Mouse (Mus musculus) heart, embryonic 14.5 days (tissue): ENCODE results near the gene Odc1. TPM values are rescaled to one million over a fixed set of nuclear protein-coding genes. Genes with fewer than 3 reads are reported as not detected.

Experiments used
- ATAC-seq: fragments of 200-750 bp; cut with Nextera tagmentation; 2 replicates; pipeline ENCODE4 v1.8.0; 2017; ENCODE audit warnings: low read depth, moderate TSS enrichment; ENCODE audit not compliant: insufficient number of reproducible peaks, insufficient read depth, low FRiP score
- H3K27ac ChIP-seq, 2 experiments: fragments of 200-500 bp in 1 of 2; fragments of 300-500 bp in 1 of 2; sonication (generic) in 1 of 2; replicated peaks in 1 of 2; 2 replicates each; pipeline ENCODE4 v1.5.1; 2012 to 2014; ENCODE audit warnings: low read depth in 2 of 2, low read length in 2 of 2, control low read depth in 1 of 2, mild to moderate bottlenecking in 1 of 2, mixed read lengths in 1 of 2; ENCODE audit not compliant: control insufficient read depth in 1 of 2, insufficient read depth in 1 of 2
- H3K27me3 ChIP-seq: fragments of 300-500 bp; sonication (generic); 2 replicates; pipeline ENCODE4 v1.6.1; 2014; ENCODE audit warnings: mild to moderate bottlenecking, low read length, control low read depth; ENCODE audit not compliant: control insufficient read depth, insufficient read depth
- H3K36me3 ChIP-seq: fragments of 300-500 bp; sonication (generic); 2 replicates; pipeline ENCODE4 v1.6.1; 2014; ENCODE audit warnings: mild to moderate bottlenecking, control low read depth, low read length, mixed read lengths; ENCODE audit not compliant: control insufficient read depth, insufficient read depth
- H3K4me1 ChIP-seq, 2 experiments: fragments of 200-500 bp in 1 of 2; fragments of 300-500 bp in 1 of 2; sonication (generic) in 1 of 2; 2 replicates each; pipeline ENCODE4 v1.6.1; 2012 to 2014; ENCODE audit warnings: low read length in 2 of 2, control low read depth in 1 of 2, mixed read lengths in 1 of 2; ENCODE audit not compliant: control insufficient read depth in 2 of 2, insufficient read depth in 2 of 2
- H3K4me2 ChIP-seq: fragments of 300-500 bp; sonication (generic); 2 replicates; pipeline ENCODE4 v1.6.1; 2014; ENCODE audit warnings: mild to moderate bottlenecking, low read length
- H3K4me3 ChIP-seq, 2 experiments: fragments of 200-500 bp in 1 of 2; fragments of 300-500 bp in 1 of 2; sonication (generic) in 1 of 2; 2 replicates each; pipeline ENCODE4 v1.5.1; 2012 to 2014; ENCODE audit warnings: low read length in 2 of 2, mild to moderate bottlenecking in 2 of 2, control low read depth in 1 of 2, low read depth in 1 of 2, moderate library complexity in 1 of 2; ENCODE audit not compliant: control insufficient read depth in 1 of 2, insufficient read depth in 1 of 2
- H3K9ac ChIP-seq: fragments of 300-500 bp; sonication (generic); 2 replicates; pipeline ENCODE4 v1.6.1; 2014; ENCODE audit warnings: mild to moderate bottlenecking, low read length
- H3K9me3 ChIP-seq: fragments of 300-500 bp; sonication (generic); 2 replicates; pipeline ENCODE4 v1.6.1; 2016; ENCODE audit warnings: low read length, control low read depth; ENCODE audit not compliant: control insufficient read depth
- WGBS: fragments of 180-500 bp; shearing (Covaris S2); extraction: QIAGEN DNeasy Blood & Tissue Kit; methylation state at CpG from one replicate; pipeline ENCODE4 v1.1.7; 2014; 5-methylcytosine and 5-hydroxymethylcytosine counted together
- polyA plus RNA-seq: library from polyadenylated mRNA; unstranded; fragments of >200 nt; fragmentation: Nextera tagmentation; extraction: Ambion mirVana; gene quantifications from 2 replicates; pipeline ENCODE4 v1.2.1, GENCODE M21; 2014

The Odc1 gene
- polyA plus RNA-seq, 1 experiment from 2014 or later: 122 TPM

GRCm38 (mm10) chr12:17575156-17575910 lies 30.7 kb downstream of the Odc1 start:
- H3K4me1 ChIP-seq: peaks cover 2 to 8% of the 10 kb centered on the region in 2 experiments; a peak in 3 of 4 replicates
- H3K4me3 ChIP-seq: no peak overlapping the region
- no peak for ATAC-seq
- H3K36me3 ChIP-seq: no peaks in the 10 kb centered on the region
- no peaks in the 10 kb centered on the region for H3K27me3 ChIP-seq
- no peak overlapping the region for H3K9ac ChIP-seq
- no peak overlapping the region for H3K4me2 ChIP-seq
- H3K9me3 ChIP-seq: no peaks in the 10 kb centered on the region
- no peak overlapping the region for H3K27ac ChIP-seq
- WGBS: 52% methylated on average over 5 of the region's 5 CpGs

- H3K27ac ChIP-seq: no peak overlapping the region
- no peak for ATAC-seq
- 14% methylated on average over 6 of the region's 6 CpGs for WGBS
Observed at GRCm38 (mm10) chr12:17576041-17576440, 31.4 kb downstream of the Odc1 start.

GRCm38 (mm10) chr12:17578601-17579000 lies 34.0 kb downstream of the Odc1 start:
- ATAC-seq: no peak
- H3K4me3 ChIP-seq: no peak overlapping the region
- no peak overlapping the region for H3K9ac ChIP-seq
- no peak overlapping the region for H3K27ac ChIP-seq
- no peak overlapping the region for H3K4me2 ChIP-seq
- no peaks in the 10 kb centered on the region for H3K36me3 ChIP-seq
- 29% methylated on average over 4 of the region's 4 CpGs for WGBS
- no peaks in the 10 kb centered on the region for H3K9me3 ChIP-seq
- H3K27me3 ChIP-seq: no peaks in the 10 kb centered on the region
- H3K4me1 ChIP-seq: peaks cover 2 to 8% of the 10 kb centered on the region in 2 experiments; a peak in 3 of 4 replicates

More at GRCm38 (mm10) chr12:17576041-17576440, 31.4 kb downstream of the Odc1 start:
- H3K9me3 ChIP-seq: no peaks in the 10 kb centered on the region
- H3K36me3 ChIP-seq: no peaks in the 10 kb centered on the region
- H3K4me3 ChIP-seq: no peak overlapping the region
- H3K27me3 ChIP-seq: no peaks in the 10 kb centered on the region
- H3K9ac ChIP-seq: no peak overlapping the region; the same call in 1 of the 2 replicates
- peaks cover 2 to 8% of the 10 kb centered on the region in 2 experiments; a peak in 3 of 4 replicates for H3K4me1 ChIP-seq
- H3K4me2 ChIP-seq: 0 out of 2 replicates have a peak overlapping the region, but pooled peaks have one; percentile 3

DNA sequence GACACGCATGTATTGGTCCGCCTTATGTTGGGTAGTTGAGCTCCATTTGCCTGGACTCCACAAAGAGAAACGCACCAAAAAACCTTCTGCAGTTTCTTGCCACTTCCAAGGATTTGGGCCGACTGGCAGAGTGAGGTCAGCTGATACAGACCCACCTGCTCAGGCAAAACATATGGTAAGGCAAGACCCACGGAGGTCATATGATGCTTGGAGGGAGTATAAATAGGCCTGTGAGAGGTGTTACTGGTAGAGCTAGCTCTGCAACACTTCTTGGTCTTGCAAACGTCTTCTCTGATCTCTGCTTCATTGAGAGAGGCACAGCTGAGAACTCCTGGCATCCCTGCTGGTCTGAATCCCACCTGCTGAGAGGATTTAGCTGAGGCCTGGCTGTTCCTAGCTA lies 36.4 kb downstream of the Odc1 start:
- no peaks in the 10 kb centered on the region for H3K27me3 ChIP-seq
- no peak overlapping the region for H3K27ac ChIP-seq
- H3K9ac ChIP-seq: no peak overlapping the region
- H3K4me3 ChIP-seq: no peak overlapping the region
- no peak for ATAC-seq
- no peaks in the 10 kb centered on the region for H3K9me3 ChIP-seq
- H3K4me2 ChIP-seq: no peak overlapping the region
- peaks cover 2 to 5% of the 10 kb centered on the region in 2 experiments; a peak in 3 of 4 replicates for H3K4me1 ChIP-seq
- WGBS: 52% methylated on average over 6 of the region's 6 CpGs
- no peaks in the 10 kb centered on the region for H3K36me3 ChIP-seq

GRCm38 (mm10) chr12:17582406-17582805 lies 37.8 kb downstream of the Odc1 start:
- Histone ChIP-seq H3K4me1 (no peaks in the 10 kb centered on the region), H3K36me3 (no peaks in the 10 kb centered on the region), H3K27ac (no peak overlapping the region), H3K27me3 (no peaks in the 10 kb centered on the region), H3K9ac (no peak overlapping the region), H3K4me3 (no peak overlapping the region), H3K4me2 (no peak overlapping the region), H3K9me3 (no peaks in the 10 kb centered on the region)
- 86% methylated on average over 4 of the region's 4 CpGs for WGBS
- ATAC-seq: no peak

- Histone ChIP-seq H3K9me3 (no peaks in the 10 kb centered on the region), H3K27me3 (no peaks in the 10 kb centered on the region), H3K4me2 (no peak overlapping the region), H3K27ac (no peak overlapping the region), H3K4me3 (no peak overlapping the region), H3K36me3 (no peaks in the 10 kb centered on the region), H3K9ac (no peak overlapping the region), H3K4me1 (no peaks in the 10 kb centered on the region)
- WGBS: 49% methylated on average over 3 of the region's 3 CpGs
- ATAC-seq: no peak
Observed at GRCm38 (mm10) chr12:17583860-17584259, 39.3 kb downstream of the Odc1 start.

DNA sequence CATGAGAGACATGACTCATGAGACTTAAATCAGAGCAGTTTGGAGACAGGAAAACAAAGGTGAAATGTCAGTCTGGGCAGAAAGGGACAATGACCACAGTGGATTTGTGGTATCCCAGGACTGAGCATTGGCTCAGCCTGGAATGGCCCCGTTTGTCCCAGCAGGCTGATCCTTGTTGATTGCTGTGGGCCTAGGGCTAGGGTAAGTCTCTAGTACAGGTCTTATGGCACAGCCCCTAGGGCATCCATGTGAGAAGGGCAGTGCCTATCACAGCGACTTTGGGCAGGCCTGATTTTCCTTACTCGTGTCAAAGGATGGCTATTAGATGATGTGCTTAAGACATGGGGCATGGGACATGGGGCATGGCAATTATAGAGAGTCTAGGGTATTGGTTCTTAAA lies 41.4 kb downstream of the Odc1 start:
- H3K27ac ChIP-seq: no peak overlapping the region
- no peak overlapping the region for H3K4me2 ChIP-seq
- H3K9ac ChIP-seq: no peak overlapping the region
- H3K27me3 ChIP-seq: no peaks in the 10 kb centered on the region
- H3K4me3 ChIP-seq: no peak overlapping the region
- H3K4me1 ChIP-seq: no peaks in the 10 kb centered on the region
- 78% methylated on average over 3 of the region's 3 CpGs for WGBS
- no peaks in the 10 kb centered on the region for H3K36me3 ChIP-seq
- no peaks in the 10 kb centered on the region for H3K9me3 ChIP-seq
- ATAC-seq: no peak

DNA sequence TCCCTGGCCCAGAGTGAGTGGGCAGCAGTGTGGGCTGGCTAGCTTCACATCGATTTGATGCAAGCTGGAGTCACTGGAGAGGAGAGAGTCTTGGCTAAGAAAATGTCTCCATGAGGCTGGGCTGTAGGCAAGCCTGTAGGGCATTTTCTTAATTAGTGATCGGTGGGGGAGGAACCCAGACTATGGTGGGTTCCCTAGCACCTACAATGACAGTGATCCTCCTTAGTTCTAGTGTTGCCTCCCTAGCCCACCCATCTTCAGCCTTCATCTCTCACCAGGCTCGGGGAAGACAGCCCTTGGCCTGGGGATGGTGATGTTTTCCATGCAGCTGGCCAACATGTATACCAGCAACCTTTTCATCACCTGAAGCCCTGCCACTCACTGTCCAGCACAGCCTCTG lies 43.8 kb downstream of the Odc1 start:
- Histone ChIP-seq H3K36me3 (no peaks in the 10 kb centered on the region), H3K4me2 (no peak overlapping the region), H3K9ac (no peak overlapping the region), H3K4me1 (no peaks in the 10 kb centered on the region), H3K27ac (no peak overlapping the region), H3K9me3 (no peaks in the 10 kb centered on the region), H3K4me3 (no peak overlapping the region), H3K27me3 (no peaks in the 10 kb centered on the region)
- ATAC-seq: no peak
- WGBS: 80% methylated on average over 3 of the region's 3 CpGs
